Mouse (Mus musculus) kidney, postnatal 36 days (tissue): Measurements from ENCODE around the gene Ins1.

Experiments used
- DNase-seq, 2 experiments: peaks; one replicate each; pipeline ENCODE4 v3.0.0; 2021 to 2022; ENCODE audit warnings: mixed read lengths in 2 of 2

The Ins1 gene

GRCm38 (mm10) chr19:52263997-52264396, at the start of gene Ins1:
Gene Ins1, plus strand, starts transcription at chr19:52264297.
- DNase-seq: no peak
